Mouse (Mus musculus): ENCODE measurements around the gene Fitm1. TPM values are rescaled to one million over a fixed set of nuclear protein-coding genes. Genes with fewer than 3 reads are reported as not detected.

Fitm1 gene
- polyA plus RNA-seq (2012; rRNA removed): 0.08 and 2.9 TPM in 2 replicates

GRCm38 (mm10) chr14:55575302-55575701 lies at the start of gene Fitm1:
Fitm1 (plus strand) TSS chr14:55575617.

DNA sequence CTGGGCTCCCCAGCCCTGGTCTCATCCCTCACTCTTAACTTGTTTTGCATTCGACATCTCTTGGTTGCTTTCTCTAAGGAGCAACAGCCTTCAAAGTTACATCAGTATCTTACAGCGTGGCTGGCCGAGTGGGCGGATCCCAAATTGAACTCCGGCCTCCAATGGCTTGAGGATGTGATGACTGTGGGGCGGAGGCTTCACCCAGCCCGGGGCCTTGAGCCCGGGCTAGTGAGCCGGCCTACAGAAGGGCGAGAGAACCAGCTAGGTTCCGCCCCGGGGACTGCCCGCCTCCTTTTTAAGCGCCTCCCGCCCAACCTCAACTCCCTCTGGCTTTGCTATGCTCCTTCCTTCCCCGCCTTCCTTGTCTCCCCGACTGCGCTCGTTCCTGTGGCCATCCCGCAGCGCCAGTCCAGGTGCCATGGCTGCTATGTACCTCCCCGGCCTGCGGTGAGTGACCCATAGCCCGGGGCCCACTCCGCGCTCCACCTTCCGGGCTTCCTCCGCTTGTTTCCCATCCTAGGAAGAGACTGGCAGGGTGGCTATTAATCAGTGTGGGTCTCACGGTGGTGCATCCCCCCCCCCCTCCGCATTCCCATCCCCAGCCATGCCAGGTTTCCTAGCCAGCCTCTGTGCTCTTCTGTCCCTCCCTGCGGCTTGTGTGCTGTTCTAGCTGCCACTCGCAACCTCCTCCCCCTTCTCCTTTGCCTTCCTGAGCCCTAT lies 35.2 kb upstream of the Fitm1 start, which contains the start of gene Pck2:
Pck2 (plus strand) TSS at position 200 of the 720 bp plus-strand sequence.

DNA sequence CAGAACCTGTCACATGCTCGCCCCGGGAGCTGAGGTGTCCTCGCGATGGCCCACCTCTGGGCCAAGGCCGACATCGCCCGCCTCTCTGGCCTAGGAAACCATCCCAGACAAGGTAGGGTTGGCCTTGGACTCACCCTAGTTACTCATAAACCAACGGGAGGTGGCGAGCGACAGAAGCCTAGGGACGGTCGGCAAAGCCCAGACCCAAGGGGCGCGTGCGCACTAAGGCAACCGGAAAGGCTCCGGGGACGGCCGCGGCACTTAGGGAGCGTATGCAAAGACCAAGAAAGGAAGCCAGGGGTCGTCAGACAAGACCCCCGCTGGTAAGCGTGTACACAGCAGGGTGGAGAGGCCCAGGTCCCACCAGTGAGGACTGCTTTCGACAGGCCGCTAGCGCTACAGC lies 15.6 kb upstream of the Fitm1 start, which contains the start of gene Dcaf11:
Dcaf11 (plus strand) TSS at position 208 of the 403 bp plus-strand sequence.

DNA sequence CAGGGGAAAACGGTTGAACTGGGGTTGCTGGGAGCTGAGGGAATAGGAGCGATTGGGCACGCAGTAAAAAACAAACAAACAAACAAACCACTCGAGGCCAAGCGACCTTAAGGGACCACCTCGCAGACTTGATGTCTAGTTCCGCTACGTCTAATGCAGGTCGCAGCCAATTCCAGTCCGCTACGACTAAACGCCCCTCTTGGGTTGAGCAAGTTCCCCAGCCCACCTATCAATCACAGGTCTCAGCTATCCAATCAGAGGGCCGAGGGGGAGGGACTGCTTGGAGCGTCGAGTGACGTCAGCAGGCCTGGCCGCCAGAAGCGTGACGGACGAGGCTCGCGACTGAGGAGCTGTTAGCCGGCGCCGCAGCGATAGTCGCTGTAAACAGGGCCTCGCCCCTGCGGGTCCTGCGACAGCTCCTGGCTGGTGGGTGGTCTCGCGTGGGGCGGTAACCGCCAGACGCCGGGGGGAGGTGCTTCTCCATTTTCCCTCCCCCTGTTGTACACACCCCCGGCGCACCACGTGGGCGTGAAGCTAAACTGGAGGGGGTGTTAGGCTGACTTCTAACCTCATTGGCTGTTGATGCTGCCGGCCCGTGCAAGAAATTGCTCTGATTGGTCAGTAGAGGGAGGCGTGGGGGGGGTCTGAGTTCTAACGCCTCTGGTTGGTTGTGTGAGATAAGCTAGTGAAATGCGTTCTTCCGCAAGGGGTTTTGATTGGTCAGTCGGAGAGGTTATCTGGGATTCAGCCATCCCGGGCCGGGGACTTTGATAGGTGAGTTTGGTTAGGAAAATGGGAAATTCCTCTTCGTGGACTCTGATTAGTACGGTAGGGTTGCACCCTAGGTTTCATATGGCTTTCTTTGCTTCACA lies 15.0 kb upstream of the Fitm1 start, which contains the start of gene A730061H03Rik:
A730061H03Rik (minus strand) TSS at position 205 of the 872 bp plus-strand sequence.

GRCm38 (mm10) chr14:55577871-55578667 lies 2.7 kb downstream of the Fitm1 start, which contains the start of gene Psme1:
Psme1 (plus strand) TSS chr14:55578123.

DNA sequence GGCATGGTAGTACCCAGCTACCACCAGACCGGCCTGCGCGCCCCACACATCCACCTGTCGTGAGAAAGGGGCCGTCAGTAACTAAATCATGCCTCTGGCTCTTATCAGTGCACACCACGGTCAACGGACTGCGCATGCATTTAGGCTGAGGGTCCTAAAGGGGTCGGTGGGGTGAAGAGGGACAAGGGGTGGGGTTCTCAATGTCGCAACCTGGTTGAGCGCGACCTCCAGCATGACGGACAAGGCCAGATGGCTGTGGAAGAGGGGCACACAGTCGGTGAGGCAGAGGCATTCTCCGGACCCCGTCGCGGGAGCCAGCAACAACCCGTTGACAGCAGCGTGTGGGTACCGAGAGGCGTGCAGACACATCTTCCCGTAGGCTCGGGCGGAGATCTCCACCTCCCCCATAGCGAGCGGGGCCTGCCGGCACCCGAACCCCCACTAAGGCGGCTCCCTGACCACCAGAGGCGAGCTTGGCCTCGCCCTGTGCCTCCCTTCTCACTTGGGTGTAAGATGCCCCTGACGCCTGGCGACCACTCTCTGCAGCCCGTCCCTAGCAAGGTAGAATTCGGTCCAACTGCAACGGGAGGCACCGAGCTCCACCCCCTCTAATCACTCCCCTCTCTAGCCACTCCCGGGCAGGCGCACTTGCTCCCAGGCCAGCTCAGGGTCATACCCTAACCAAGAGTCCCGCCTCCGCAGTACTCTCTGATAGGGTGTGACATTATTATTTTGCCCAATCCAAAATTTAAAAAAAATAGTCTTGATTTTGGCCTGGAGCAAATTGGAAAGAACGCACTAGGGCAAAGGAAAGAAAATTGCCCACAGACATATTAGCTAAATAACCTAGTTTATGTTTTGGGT lies 9.5 kb downstream of the Fitm1 start, which contains the start of gene Emc9:
Emc9 (minus strand) TSS at position 601 of the 864 bp plus-strand sequence.

GRCm38 (mm10) chr14:55590748-55591330 lies 15.4 kb downstream of the Fitm1 start, which contains the start of gene Psme2:
Psme2 (minus strand) TSS chr14:55591113.

DNA sequence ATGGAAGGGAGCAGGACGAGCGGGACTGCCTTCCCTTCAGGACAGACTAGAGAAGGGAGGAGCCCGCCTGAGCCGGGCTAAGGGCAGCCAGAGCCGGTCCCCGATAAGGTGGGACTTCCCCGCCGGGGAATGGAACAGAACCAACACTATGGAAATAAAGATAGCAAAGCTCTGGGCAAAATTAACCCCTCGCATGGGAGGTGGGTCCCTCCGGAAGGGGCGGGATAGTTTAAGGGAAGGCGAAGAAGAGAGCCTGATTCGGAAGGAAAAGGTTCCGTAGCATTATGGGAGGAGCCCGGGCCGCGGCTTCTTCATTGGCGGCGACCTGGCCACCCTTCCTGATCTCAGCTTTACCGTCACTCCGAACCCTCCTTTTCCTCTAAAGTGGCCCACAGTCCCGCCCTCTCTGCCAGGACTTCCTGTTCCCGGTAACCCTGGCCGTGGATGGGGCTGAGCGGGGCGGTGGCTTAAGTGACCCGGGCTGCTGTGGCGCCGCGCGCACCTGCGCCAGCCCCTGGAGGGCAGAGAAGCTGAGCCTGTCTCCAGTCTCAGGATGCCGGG lies 16.0 kb downstream of the Fitm1 start, which contains the start of gene Rnf31:
Rnf31 (plus strand) TSS at position 378 of the 561 bp plus-strand sequence.

DNA sequence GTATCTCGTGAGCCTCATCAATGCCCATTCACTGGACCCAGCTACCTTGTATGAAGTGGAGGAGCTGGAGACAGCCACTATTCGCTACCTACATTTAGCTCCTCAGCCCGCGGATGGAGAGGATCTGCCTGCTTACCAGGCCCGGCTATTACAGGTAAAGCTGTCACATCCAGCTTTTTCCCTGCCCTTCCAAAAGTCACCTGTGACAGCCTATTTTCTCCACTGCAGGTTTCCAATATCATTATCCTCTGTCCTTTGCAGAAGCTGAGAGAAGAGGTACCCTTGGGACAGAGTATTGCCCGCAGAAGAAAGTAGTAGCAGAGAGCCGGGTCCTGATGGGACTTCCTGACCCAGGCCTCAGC lies 27.8 kb downstream of the Fitm1 start, which contains the start of gene Irf9:
Irf9 (plus strand) TSS at position 301 of the 362 bp plus-strand sequence.

DNA sequence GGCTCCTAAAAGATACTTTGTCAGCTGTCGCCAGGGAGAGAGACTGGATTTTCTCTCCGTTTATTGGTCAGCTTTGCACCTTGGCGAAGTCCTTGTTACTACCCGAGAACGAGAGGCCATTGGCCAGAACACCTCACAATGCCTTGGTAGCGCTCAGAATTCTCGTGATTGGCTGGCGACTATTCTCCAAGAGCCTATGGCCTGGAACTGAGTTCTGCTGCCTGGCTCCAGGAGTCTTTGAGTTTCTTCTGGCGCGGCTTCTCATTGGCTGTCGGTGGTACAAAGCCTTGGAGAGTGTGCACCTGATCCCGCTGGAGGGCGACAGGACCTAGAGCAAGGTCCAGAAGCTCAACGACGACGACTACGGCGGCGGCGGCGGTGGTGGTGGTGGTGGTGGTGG lies 42.4 kb downstream of the Fitm1 start, which contains the start of gene Rec8:
Rec8 (plus strand) TSS at position 216 of the 400 bp plus-strand sequence.

Other genes starting within 250 kb of the Fitm1 start
- gene Dhrs4, start 96.9 kb upstream of the Fitm1 start, polyA plus RNA-seq (2012; rRNA removed): 14.6 and 15.1 TPM in 2 replicates
- 237 and 240 TPM in 2 replicates for gene Carmil3, start 85.0 kb upstream of the Fitm1 start, polyA plus RNA-seq (2012; rRNA removed)
- 44.9 and 48.5 TPM in 2 replicates for gene Cpne6, start 65.2 kb upstream of the Fitm1 start, polyA plus RNA-seq (2012; rRNA removed)
- gene Nrl, start 50.6 kb upstream of the Fitm1 start, polyA plus RNA-seq (2012; rRNA removed): 0.96 and 1.5 TPM in 2 replicates
- gene Pck2, start 35.4 kb upstream of the Fitm1 start, polyA plus RNA-seq (2012; rRNA removed): 22.0 and 24.8 TPM in 2 replicates
- gene Dcaf11, start 15.6 kb upstream of the Fitm1 start, polyA plus RNA-seq (2012; rRNA removed): 98.1 and 109 TPM in 2 replicates
- gene A730061H03Rik, start 15.2 kb upstream of the Fitm1 start, polyA plus RNA-seq (2012; rRNA removed): 0.59 TPM in 1 of 2 replicates, not detected in the other
- 138 and 140 TPM in 2 replicates for gene Psme1, start 2.5 kb downstream of the Fitm1 start, polyA plus RNA-seq (2012; rRNA removed)
- gene Emc9, start 9.7 kb downstream of the Fitm1 start, polyA plus RNA-seq (2012; rRNA removed): 43.1 and 47.2 TPM in 2 replicates
- gene Psme2, start 15.5 kb downstream of the Fitm1 start, polyA plus RNA-seq (2012; rRNA removed): 76.9 and 77.8 TPM in 2 replicates
- gene Rnf31, start 16.1 kb downstream of the Fitm1 start, polyA plus RNA-seq (2012; rRNA removed): 21.9 and 24.7 TPM in 2 replicates
- gene Irf9, start 28.0 kb downstream of the Fitm1 start, polyA plus RNA-seq (2012; rRNA removed): 24.2 and 30.3 TPM in 2 replicates
- gene Rec8, start 42.4 kb downstream of the Fitm1 start, polyA plus RNA-seq (2012; rRNA removed): 17.6 and 22.2 TPM in 2 replicates
- 202 and 205 TPM in 2 replicates for gene Ipo4, start 60.3 kb downstream of the Fitm1 start, polyA plus RNA-seq (2012; rRNA removed)
- gene Gm49378, start 62.3 kb downstream of the Fitm1 start, polyA plus RNA-seq (2012; rRNA removed): 5.1 TPM in 2 replicates
- 35.5 and 36.6 TPM in 2 replicates for gene Tm9sf1, start 68.2 kb downstream of the Fitm1 start, polyA plus RNA-seq (2012; rRNA removed)
- gene Tssk4, start 74.6 kb downstream of the Fitm1 start, polyA plus RNA-seq (2012; rRNA removed): 1.2 and 1.4 TPM in 2 replicates
- 49.7 and 51.7 TPM in 2 replicates for gene Mdp1, start 84.9 kb downstream of the Fitm1 start, polyA plus RNA-seq (2012; rRNA removed)
- 39.3 and 44.8 TPM in 2 replicates for gene Gmpr2, start 96.3 kb downstream of the Fitm1 start, polyA plus RNA-seq (2012; rRNA removed)
- gene Nedd8, start 96.5 kb downstream of the Fitm1 start, polyA plus RNA-seq (2012; rRNA removed): 467 and 498 TPM in 2 replicates
- 19.4 and 19.8 TPM in 2 replicates for gene Tinf2, start 106.2 kb downstream of the Fitm1 start, polyA plus RNA-seq (2012; rRNA removed)
- 0.31 and 2.6 TPM in 2 replicates for gene Tgm1, start 138.3 kb downstream of the Fitm1 start, polyA plus RNA-seq (2012; rRNA removed)
- gene Rabggta, start 146.6 kb downstream of the Fitm1 start, polyA plus RNA-seq (2012; rRNA removed): 70.1 and 73.0 TPM in 2 replicates
- gene Dhrs1, start 170.1 kb downstream of the Fitm1 start, polyA plus RNA-seq (2012; rRNA removed): 87.8 and 91.7 TPM in 2 replicates
- gene Nop9, start 170.1 kb downstream of the Fitm1 start, polyA plus RNA-seq (2012; rRNA removed): 18.7 and 19.3 TPM in 2 replicates
- 0.88 and 1.0 TPM in 2 replicates for gene Cideb, start 182.8 kb downstream of the Fitm1 start, polyA plus RNA-seq (2012; rRNA removed)
- 0.35 and 0.48 TPM in 2 replicates for gene Ltb4r2, start 185.8 kb downstream of the Fitm1 start, polyA plus RNA-seq (2012; rRNA removed)
- 0.47 and 0.59 TPM in 2 replicates for gene Ltb4r1, start 190.3 kb downstream of the Fitm1 start, polyA plus RNA-seq (2012; rRNA removed)
- gene Adcy4, start 208.5 kb downstream of the Fitm1 start, polyA plus RNA-seq (2012; rRNA removed): 2.7 and 3.0 TPM in 2 replicates
- gene Ripk3, start 213.2 kb downstream of the Fitm1 start, polyA plus RNA-seq (2012; rRNA removed): 1.1 and 1.3 TPM in 2 replicates
- 9.2 and 11.3 TPM in 2 replicates for gene Nfatc4, start 247.5 kb downstream of the Fitm1 start, polyA plus RNA-seq (2012; rRNA removed)